Mouse (Mus musculus): ENCODE measurements around the gene Tmem94. TPM values are rescaled to one million over a fixed set of nuclear protein-coding genes. Genes with fewer than 3 reads are reported as not detected.

Tmem94 gene
- total and polyA plus RNA-seq, 3 experiments, result 6.4 to 27.4 (median 15.0) TPM

GRCm38 (mm10) chr11:115775821-115776665 lies 10.8 kb downstream of the Tmem94 start:
- Histone ChIP-seq H3K36me3 (replicated peaks in 1 of 2; ENCODE audit: control insufficient read depth in 1 of 2, insufficient read depth in 1 of 2, low read length in 1 of 2) (peaks cover 0 to 35% of the 10 kb centered on the region in 2 experiments), H3K27ac (ENCODE audit: insufficient read depth, low read depth) (no peak overlapping the region), H3K27me3 (replicated peaks) (no peaks in the 10 kb centered on the region), H3K9me3 (replicated peaks; ENCODE audit: low read length) (no peaks in the 10 kb centered on the region), H3K79me2 (replicated peaks; ENCODE audit: control insufficient read depth, extremely low read depth, insufficient read depth, poor library complexity, severe bottlenecking) (no peaks in the 10 kb centered on the region), H3K4me3 (replicated peaks in 1 of 3; ENCODE audit: low read depth in 2 of 3, low read length in 2 of 3, poor library complexity in 1 of 3) (no peak overlapping the region), H3K9ac (ENCODE audit: insufficient read depth, low read depth) (no peak overlapping the region), H3K4me1 (ENCODE audit: control insufficient read depth in 1 of 2, insufficient read depth in 2 of 2) (peaks cover 5 to 19% of the 10 kb centered on the region in 2 experiments; a peak in 2 of 4 replicates), H3K4me2 (ENCODE audit: insufficient read depth, low read depth, poor library complexity, severe bottlenecking) (no peak overlapping the region)
- in situ Hi-C loops (cut with MboI; ENCODE audit: low pct_ligation_motif_present, low pct_unique_long_range_greater_than_20kb, low sequenced_read_pairs) (no loop called here), dilution Hi-C loops (cut with MboI; ENCODE audit: extremely low pct_ligation_motif_present, extremely low pct_unique_long_range_greater_than_20kb, low sequenced_read_pairs) (no loop called here)
- TF ChIP-seq ETS1 (conservative IDR thresholded peaks at IDR 0.05; ENCODE audit: low read depth, low read length) (no peak), TCF12 (IDR thresholded peaks at IDR 0.05; ENCODE audit: low read depth, low read length) (no peak), MAZ (IDR thresholded peaks at IDR 0.05; ENCODE audit: low read depth, low read length) (no peak), NELFE (IDR thresholded peaks at IDR 0.05; ENCODE audit: low read depth, low read length) (no peak), EP300 (IDR thresholded peaks at IDR 0.05; ENCODE audit: low read length) (no peak), SIN3A (IDR thresholded peaks at IDR 0.05; ENCODE audit: low read length) (no peak), RCOR1 (conservative IDR thresholded peaks at IDR 0.05; ENCODE audit: low read depth, low read length) (no peak), CHD1 (IDR thresholded peaks at IDR 0.05; ENCODE audit: low read depth, low read length) (no peak), POLR2AphosphoS2 (IDR thresholded peaks at IDR 0.05; ENCODE audit: low read depth, low read length) (no peak), NRF1 (IDR thresholded peaks at IDR 0.05; ENCODE audit: low read depth, low read length) (no peak)
- no peak for DNase-seq (ENCODE audit: extremely low read depth)

- in situ Hi-C loops (cut with MboI; ENCODE audit: low pct_ligation_motif_present, low pct_unique_long_range_greater_than_20kb, low sequenced_read_pairs), result no loop called here
- Histone ChIP-seq H3K27me3 (replicated peaks) (no peaks in the 10 kb centered on the region), H3K36me3 (replicated peaks in 1 of 2; ENCODE audit: control insufficient read depth in 1 of 2, insufficient read depth in 1 of 2, low read length in 1 of 2) (peaks cover 0 to 40% of the 10 kb centered on the region in 2 experiments), H3K9me3 (replicated peaks; ENCODE audit: low read length) (no peaks in the 10 kb centered on the region), H3K9ac (ENCODE audit: insufficient read depth, low read depth) (no peak overlapping the region), H3K4me1 (ENCODE audit: control insufficient read depth in 1 of 2, insufficient read depth in 2 of 2) (peaks cover 5 to 19% of the 10 kb centered on the region in 2 experiments; a peak in 2 of 4 replicates), H3K79me2 (replicated peaks; ENCODE audit: control insufficient read depth, extremely low read depth, insufficient read depth, poor library complexity, severe bottlenecking) (no peaks in the 10 kb centered on the region), H3K4me2 (ENCODE audit: insufficient read depth, low read depth, poor library complexity, severe bottlenecking) (no peak overlapping the region), H3K27ac (ENCODE audit: insufficient read depth, low read depth) (no peak overlapping the region), H3K4me3 (replicated peaks in 1 of 3; ENCODE audit: low read depth in 2 of 3, low read length in 2 of 3, poor library complexity in 1 of 3) (no peak overlapping the region)
- TF ChIP-seq MXI1 (IDR thresholded peaks at IDR 0.05; ENCODE audit: low read depth, low read length) (no peak), TCF12 (IDR thresholded peaks at IDR 0.05; ENCODE audit: low read depth, low read length) (no peak), SMC3 (IDR thresholded peaks at IDR 0.05; ENCODE audit: low read depth, low read length) (no peak), BHLHE40 (IDR thresholded peaks at IDR 0.05; ENCODE audit: low read depth, low read length) (no peak), MEF2A (IDR thresholded peaks at IDR 0.05; ENCODE audit: borderline replicate concordance, low read depth, low read length) (no peak), IRF4 (IDR thresholded peaks at IDR 0.05; ENCODE audit: low read depth, low read length) (no peak), MAZ (IDR thresholded peaks at IDR 0.05; ENCODE audit: low read depth, low read length) (no peak), RCOR1 (conservative IDR thresholded peaks at IDR 0.05; ENCODE audit: low read depth, low read length) (no peak), ETS1 (conservative IDR thresholded peaks at IDR 0.05; ENCODE audit: low read depth, low read length) (no peak), GABPA (IDR thresholded peaks at IDR 0.05; ENCODE audit: insufficient replicate concordance, low read depth, low read length) (no peak), ZMIZ1 (IDR thresholded peaks at IDR 0.05; ENCODE audit: low read depth, low read length) (no peak), KAT2A (IDR thresholded peaks at IDR 0.05; ENCODE audit: insufficient replicate concordance, low read length) (no peak), CHD1 (IDR thresholded peaks at IDR 0.05; ENCODE audit: low read depth, low read length) (no peak), CHD2 (IDR thresholded peaks at IDR 0.05; ENCODE audit: low read length) (no peak), CTCF (conservative IDR thresholded peaks at IDR 0.05 in 1 of 2, IDR thresholded peaks at IDR 0.05 in 1 of 2; ENCODE audit: low read depth in 2 of 2, low read length in 2 of 2) (no peak), PAX5 (IDR thresholded peaks at IDR 0.05; ENCODE audit: low read length) (no peak), JUN (IDR thresholded peaks at IDR 0.05; ENCODE audit: insufficient read depth, low read depth, low read length) (no peak), UBTF (IDR thresholded peaks at IDR 0.05; ENCODE audit: low read depth, low read length) (no peak), TBP (conservative IDR thresholded peaks at IDR 0.05; ENCODE audit: low read depth, low read length) (no peak), POLR2A (IDR thresholded peaks at IDR 0.05; ENCODE audit: low read depth, low read length) (no peak)
- dilution Hi-C loops (cut with MboI; ENCODE audit: extremely low pct_ligation_motif_present, extremely low pct_unique_long_range_greater_than_20kb, low sequenced_read_pairs), result no loop called here
- DNase-seq (ENCODE audit: extremely low read depth), result no peak
Measured at GRCm38 (mm10) chr11:115776954-115777353, 11.7 kb downstream of the Tmem94 start.
